Mouse (Mus musculus) kidney, adult 18-20 months (tissue): ENCODE results near the gene Gal3st4.
A peak's percentile ranks its signal among the peaks of the same experiment; 100 is the strongest.
"Not testable (repeated sequence)": the region's sequence is repeated elsewhere in the genome, so short reads cannot be mapped to it uniquely, and the experiment has no call there.

Experiments
- DNase-seq: peaks from one replicate; pipeline ENCODE4 v3.0.0; 2021

Gal3st4 gene

GRCm38 (mm10) chr5:138260834-138261233 lies 11.8 kb downstream of the Gal3st4 start:
- no peak for DNase-seq

DNA sequence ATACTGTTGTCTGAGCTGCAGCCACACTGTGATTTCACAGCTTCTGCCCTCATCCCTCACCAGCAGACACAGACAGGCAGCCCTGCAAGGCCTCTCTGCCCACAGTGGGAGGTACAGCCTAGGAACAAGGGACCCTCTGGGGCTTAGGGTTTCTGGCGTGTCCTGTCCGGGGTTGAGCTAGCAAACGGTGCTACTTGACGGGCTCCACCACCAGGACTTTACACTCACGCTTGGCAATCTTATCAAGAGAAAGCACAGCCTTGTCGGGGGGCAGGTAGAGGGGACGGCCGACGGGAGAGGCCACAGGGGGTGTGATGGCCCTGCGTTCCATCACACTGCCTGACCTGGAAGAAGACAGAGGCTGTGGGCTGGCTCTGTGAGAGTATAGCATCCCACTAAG lies 12.6 kb downstream of the Gal3st4 start:
- DNase-seq, result no peak

GRCm38 (mm10) chr5:138258993-138259392 lies 13.6 kb downstream of the Gal3st4 start:
- no peak for DNase-seq

- DNase-seq, result no peak
Measured at GRCm38 (mm10) chr5:138258542-138258941, 14.1 kb downstream of the Gal3st4 start.

DNA sequence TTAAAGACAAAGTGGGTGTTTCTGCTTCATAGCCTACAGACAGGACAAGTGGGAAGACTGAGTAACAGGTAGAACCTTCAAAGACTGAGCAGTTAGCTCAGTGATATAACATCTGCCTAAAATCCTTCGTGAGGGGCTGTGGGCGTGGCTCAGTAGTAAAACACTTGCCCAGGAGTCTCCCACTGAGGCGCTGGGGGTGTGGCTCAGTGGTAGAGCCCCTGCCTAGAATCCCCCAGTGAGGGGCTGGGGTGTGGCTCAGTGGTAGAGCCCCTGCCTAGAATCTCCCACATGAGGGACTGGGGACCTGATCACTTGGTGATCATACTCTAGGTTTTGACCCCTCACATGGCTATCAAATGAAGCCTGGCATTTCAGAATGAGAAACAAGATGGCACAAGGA lies 14.6 kb downstream of the Gal3st4 start:
- no peak for DNase-seq

DNA sequence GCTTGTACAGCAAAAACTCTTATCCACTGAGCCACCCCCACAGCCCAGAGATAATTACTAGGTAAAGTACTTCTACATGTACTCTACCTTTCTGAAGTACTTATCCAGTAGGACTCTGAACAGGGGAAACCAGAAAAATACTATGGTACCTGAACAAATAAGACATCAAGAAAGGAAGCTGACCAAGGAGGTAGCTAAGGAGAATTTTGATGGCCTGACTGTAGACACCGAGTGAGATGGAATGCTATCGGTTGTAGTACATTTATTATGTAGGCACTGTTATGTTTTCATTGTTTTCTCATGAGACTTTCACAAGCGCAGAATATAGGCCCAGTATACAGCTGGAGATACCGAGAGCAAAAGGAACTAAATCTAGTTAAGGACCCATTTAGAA lies 15.1 kb downstream of the Gal3st4 start:
- DNase-seq, result no peak

DNA sequence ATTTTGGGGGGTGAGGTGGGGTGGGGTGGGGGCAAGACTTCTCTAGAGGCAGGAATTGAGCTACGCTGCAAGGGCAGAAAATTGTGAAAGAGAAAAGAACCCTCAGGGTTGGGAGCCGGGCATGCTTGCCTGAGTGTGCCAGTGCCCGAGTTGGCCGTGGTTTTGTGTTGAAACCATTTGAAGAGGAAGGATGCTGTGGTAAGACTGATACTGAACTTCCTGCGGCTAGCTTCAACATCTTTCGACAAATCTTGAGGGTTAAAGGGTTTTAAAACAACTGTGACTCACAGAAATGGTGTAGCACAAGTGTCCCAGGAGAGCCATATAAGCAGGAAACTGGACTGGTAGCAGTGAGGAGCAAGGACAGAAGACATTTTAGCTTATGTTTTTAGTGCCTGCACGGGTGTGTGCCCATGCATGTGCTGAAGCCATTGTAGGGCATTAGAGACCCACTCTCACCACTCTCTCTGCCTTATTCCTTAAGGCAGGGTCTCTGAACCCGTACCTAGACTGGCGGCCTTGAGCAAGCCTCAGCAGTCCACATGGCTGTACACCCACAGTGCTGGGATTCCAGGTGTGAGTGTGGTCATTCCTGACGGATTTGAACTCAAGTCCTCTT lies 15.6 kb downstream of the Gal3st4 start:
- no peak for DNase-seq

DNA sequence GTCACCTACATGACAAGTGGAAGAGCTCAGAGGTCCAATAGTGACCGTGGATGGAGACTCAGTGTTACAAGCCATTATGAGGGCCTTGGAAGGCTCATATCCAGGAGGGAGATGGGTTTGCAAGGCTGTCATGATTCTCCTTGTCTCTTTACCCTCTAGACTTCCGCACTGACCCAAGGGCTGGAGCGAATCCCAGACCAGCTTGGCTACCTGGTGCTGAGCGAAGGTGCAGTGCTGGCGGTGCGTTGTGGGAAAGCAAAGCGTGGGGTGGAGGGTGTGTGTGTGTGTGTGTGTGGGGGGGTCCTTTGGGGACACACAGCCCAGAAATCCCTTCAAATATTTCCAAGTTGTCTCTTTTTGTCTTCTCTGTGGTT lies 16.6 kb downstream of the Gal3st4 start:
- no peak for DNase-seq

GRCm38 (mm10) chr5:138255353-138256093 lies 17.1 kb downstream of the Gal3st4 start, which contains the start of gene Lamtor4:
Gene Lamtor4, plus strand, starts transcription at chr5:138255482.
- peak; percentile 92 for DNase-seq

GRCm38 (mm10) chr5:138253061-138253460 lies 19.6 kb downstream of the Gal3st4 start:
- no peak for DNase-seq

- no peak for DNase-seq
Measured at GRCm38 (mm10) chr5:138251144-138251543, 21.5 kb downstream of the Gal3st4 start.

DNA sequence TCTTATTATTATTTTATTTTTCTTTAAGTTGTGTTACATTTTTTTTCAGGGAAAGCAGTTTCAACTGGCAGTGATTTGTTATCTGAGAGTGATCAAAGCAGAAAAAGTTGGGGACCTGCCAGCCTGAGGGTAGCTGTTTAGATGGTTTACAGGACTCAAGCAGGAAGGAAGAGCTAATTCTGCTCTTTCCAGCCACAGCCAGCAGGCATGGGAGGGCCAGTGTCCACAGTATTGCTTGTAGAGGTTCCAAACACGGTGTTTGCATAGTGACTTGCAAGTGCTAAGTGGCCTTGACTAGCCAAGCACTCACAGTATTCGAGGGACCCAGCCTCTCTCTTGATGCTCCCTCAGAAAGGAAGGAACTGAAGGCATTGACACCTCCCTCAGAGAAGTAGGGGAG lies 31.1 kb downstream of the Gal3st4 start:
- DNase-seq, result no peak

- DNase-seq, result no peak
Measured at GRCm38 (mm10) chr5:138234224-138234623, 38.4 kb downstream of the Gal3st4 start.

DNA sequence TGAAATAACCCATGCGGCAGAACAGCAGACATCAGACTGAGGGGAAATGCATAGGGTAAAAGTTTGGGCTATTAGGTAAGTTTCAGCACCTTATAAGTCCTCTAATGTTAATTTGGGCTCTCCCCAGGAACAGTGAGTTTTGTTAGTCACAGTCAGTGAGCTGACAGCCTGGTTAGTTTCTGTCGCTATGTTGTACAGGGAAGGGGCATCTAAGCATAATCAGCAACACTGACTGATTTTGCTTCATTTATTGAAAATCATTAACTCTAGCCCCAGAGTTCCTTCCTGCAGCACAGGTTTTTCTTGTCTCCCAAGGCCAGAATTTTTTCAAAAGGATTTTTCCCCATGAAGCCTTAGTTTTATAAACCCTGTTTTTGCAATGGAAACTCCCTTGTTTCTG lies 38.9 kb downstream of the Gal3st4 start:
- DNase-seq, result no peak

DNA sequence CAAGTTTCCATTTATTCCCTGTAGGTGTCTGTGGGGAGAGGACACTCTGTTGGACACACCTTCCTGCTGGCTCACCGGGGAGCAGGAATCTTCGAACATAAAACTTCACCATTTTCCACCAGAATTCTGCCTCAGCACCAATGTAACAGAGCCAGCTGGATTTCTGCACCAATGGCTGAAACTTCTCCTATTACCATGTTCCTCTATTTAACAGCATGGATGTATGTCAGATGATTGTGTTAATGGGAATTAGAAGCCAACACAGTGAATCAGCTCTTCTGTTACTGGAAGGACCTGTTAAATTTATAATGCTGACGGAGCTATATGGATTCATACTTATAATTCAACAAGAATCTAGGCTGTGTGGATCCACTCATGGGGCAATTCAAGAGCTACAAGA lies 43.1 kb downstream of the Gal3st4 start:
- no peak for DNase-seq

- DNase-seq, result peak; percentile 60
Measured at GRCm38 (mm10) chr5:138228026-138228425, 44.6 kb downstream of the Gal3st4 start.

DNA sequence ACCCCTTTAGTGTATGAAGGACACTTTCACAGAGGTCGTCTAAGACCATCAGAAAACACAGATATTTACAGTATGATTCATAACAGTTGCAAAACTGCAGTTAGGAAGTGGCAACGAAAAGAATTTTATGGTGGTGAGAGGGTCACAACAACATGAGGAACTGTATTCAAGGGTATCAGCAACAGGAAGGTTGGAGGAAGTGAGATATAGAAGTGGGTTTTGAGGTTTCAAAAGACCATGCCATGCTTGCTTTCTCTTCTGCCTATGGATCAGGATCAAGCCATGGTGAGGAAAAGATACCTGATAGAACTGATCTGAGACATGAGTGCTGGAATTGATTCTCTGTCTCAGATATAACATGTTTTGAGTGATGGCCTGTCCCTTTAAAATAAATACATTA lies 45.3 kb downstream of the Gal3st4 start:
- no peak for DNase-seq

GRCm38 (mm10) chr5:138226491-138226890 lies 46.1 kb downstream of the Gal3st4 start:
- no peak for DNase-seq

DNA sequence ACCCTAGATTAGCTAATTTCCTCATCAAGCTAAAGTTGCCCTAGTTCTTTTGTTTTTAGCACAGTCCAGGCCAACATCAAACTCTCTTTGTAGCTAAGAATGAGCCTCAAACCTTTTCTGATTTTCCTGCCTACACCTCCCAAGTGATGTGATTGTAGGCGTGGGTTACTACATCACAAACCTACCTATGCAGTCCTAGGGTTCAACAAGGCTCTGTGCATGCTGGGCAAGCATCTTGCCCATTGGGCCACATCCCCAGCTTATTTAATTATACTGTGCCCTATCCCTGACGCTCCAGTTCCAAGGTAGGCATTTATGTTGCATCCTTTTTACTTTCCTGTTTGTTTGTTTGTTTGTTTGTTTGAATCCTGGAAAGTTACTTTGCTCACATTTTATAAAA lies 46.9 kb downstream of the Gal3st4 start, which contains the start of gene Nxpe5:
Nxpe5 (plus strand) TSS at position 199 of the 400 bp plus-strand sequence.
- DNase-seq, result no peak

DNA sequence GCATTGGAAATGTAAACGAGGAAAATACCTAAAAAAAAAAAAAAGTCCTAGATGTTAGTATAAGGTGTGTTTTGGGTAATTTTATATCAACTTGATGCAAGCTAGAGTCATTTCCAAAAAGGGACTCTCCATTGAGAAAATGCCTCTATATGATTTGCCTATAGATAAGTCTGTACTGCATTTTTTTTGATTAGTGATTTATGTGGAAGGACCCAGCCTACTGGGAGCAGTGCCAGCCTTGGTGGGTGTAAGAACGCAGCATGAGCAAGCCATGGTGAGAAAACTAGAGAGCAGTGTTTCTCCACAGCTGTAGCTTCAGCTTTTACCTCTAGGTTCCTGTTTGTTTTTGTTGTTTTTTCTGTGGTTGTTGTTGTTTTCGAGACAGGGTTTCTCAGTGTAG lies 49.4 kb downstream of the Gal3st4 start:
- no peak for DNase-seq

GRCm38 (mm10) chr5:138222111-138222510 lies 50.5 kb downstream of the Gal3st4 start:
- peak; percentile 90 for DNase-seq

GRCm38 (mm10) chr5:138219864-138220263 lies 52.8 kb downstream of the Gal3st4 start:
- DNase-seq, result no peak

DNA sequence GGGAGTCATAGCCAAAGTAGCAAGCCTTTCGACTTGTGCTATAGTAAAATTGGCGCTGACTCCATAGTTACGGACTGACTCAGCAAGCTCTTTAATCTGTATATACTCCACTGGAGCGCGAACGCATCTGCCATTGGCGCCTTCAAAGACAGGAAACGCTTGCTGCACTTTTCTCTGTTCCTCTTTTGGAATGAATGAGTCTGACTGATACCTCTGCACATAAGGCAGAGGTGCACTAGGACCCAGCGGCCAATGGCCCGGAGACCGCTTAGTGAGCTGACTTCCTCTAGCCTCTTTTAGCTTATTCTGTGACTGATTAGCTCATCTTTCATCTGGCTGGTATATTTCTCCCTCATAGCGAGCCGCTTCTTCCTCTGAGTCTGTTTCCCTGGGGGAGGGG lies 56.0 kb downstream of the Gal3st4 start:
- DNase-seq, result not testable (repeated sequence)
